34 mouse cellular contexts compared by ENCODE assay signal in genomic region chr2:86530991-86531390, GRCm38 (mm10). TPM values are rescaled to one million over a fixed set of nuclear protein-coding genes. Genes with fewer than 3 reads are reported as not detected.
DNase-seq lines count a peak whose midpoint lies in the region; ATAC-seq and TF ChIP-seq lines count a peak whose summit lies in the region.
"Had no signal": no experiment of that assay in that cellular context is flagged by ENCODE, and none has a peak within 500 bp of the region (broad histone marks: within the 10 kb centered on the region; RNA-seq: fewer than 3 reads in every experiment).

No protein-coding gene starts in this region.

- DNase-seq in hindbrain, postnatal 0 days (ENCODE audit: low spot score): peak; percentile 5
- DNase-seq in right cerebral cortex, postnatal 14 days: peak; percentile 4
- no peak for DNase-seq in right cerebral cortex, postnatal 36 days (ENCODE audit: low spot score in 2 of 2)
- DNase-seq in layer of hippocampus, adult 9-11 months: peak; percentile 59
- no peak for DNase-seq in spleen, postnatal 10 days (ENCODE audit: low spot score in 2 of 2)
- DNase-seq: B cell, adult 2 months; cerebellum, adult 18-20 months; gastrocnemius, postnatal 14 days; heart, adult 11 months; kidney, adult 9 months; kidney, postnatal 10 days; lung, adult 2 months; lung, postnatal 14 days; midbrain, embryonic 14.5 days; thymus, postnatal 4 days had no signal

- TF ChIP-seq CTCF in hindbrain, postnatal 0 days (IDR thresholded peaks at IDR 0.05; ENCODE audit: low read depth): no peak

- H3K4me3 ChIP-seq in hindbrain, postnatal 0 days (ENCODE audit: low read length): no peak overlapping the region
- H3K4me3 ChIP-seq in hindbrain, embryonic 16.5 days (ENCODE audit: low read length): no peak overlapping the region
- no peak overlapping the region for H3K4me3 ChIP-seq in midbrain, embryonic 16.5 days (ENCODE audit: low read depth, low read length)
- H3K4me3 ChIP-seq: embryonic facial prominence, embryonic 10.5 days; embryonic facial prominence, embryonic 15.5 days; forebrain, embryonic 13.5 days; heart, embryonic 10.5 days; heart, embryonic 15.5 days; limb, embryonic 10.5 days; limb, embryonic 15.5 days; neural tube, embryonic 12.5 days had no signal

- no peak overlapping the region for H3K4me2 ChIP-seq in hindbrain, postnatal 0 days (ENCODE audit: low read depth, low read length)
- no peak overlapping the region for H3K4me2 ChIP-seq in hindbrain, embryonic 16.5 days (ENCODE audit: low read length)
- no peak overlapping the region for H3K4me2 ChIP-seq in midbrain, embryonic 16.5 days (ENCODE audit: low read length)
- H3K4me2 ChIP-seq: embryonic facial prominence, embryonic 15.5 days; forebrain, embryonic 13.5 days; heart, embryonic 15.5 days; limb, embryonic 15.5 days; neural tube, embryonic 12.5 days had no signal

- no peaks in the 10 kb centered on the region for H3K4me1 ChIP-seq in hindbrain, postnatal 0 days (ENCODE audit: insufficient read depth, low read length)
- no peaks in the 10 kb centered on the region for H3K4me1 ChIP-seq in hindbrain, embryonic 16.5 days (ENCODE audit: control insufficient read depth, insufficient read depth, low read depth, low read length)
- no peaks in the 10 kb centered on the region for H3K4me1 ChIP-seq in midbrain, embryonic 16.5 days (ENCODE audit: control insufficient read depth, insufficient read depth, low read length)
- H3K4me1 ChIP-seq: embryonic facial prominence, embryonic 10.5 days; embryonic facial prominence, embryonic 15.5 days; forebrain, embryonic 13.5 days; heart, embryonic 10.5 days; heart, embryonic 15.5 days; limb, embryonic 10.5 days; limb, embryonic 15.5 days; neural tube, embryonic 12.5 days had no signal

- no peaks in the 10 kb centered on the region for H3K27me3 ChIP-seq in hindbrain, postnatal 0 days (ENCODE audit: insufficient read depth, low read length)
- no peaks in the 10 kb centered on the region for H3K27me3 ChIP-seq in hindbrain, embryonic 16.5 days (replicated peaks; ENCODE audit: control insufficient read depth, insufficient read depth, low read length)
- H3K27me3 ChIP-seq in midbrain, embryonic 16.5 days (ENCODE audit: control insufficient read depth, insufficient read depth, low read depth, low read length): no peaks in the 10 kb centered on the region
- H3K27me3 ChIP-seq: embryonic facial prominence, embryonic 15.5 days; forebrain, embryonic 13.5 days; heart, embryonic 15.5 days; limb, embryonic 15.5 days; neural tube, embryonic 12.5 days had no signal

- 67% methylated on average over 1 of the region's 1 CpGs for WGBS in hindbrain, postnatal 0 days
- WGBS in hindbrain, embryonic 16.5 days: 74% methylated on average over 1 of the region's 1 CpGs
- WGBS in midbrain, embryonic 16.5 days: 62% methylated on average over 1 of the region's 1 CpGs

- no peaks in the 10 kb centered on the region for H3K9me3 ChIP-seq in hindbrain, postnatal 0 days (ENCODE audit: low read length)
- no peaks in the 10 kb centered on the region for H3K9me3 ChIP-seq in hindbrain, embryonic 16.5 days (ENCODE audit: control insufficient read depth, low read length)
- no peaks in the 10 kb centered on the region for H3K9me3 ChIP-seq in midbrain, embryonic 16.5 days (replicated peaks; ENCODE audit: control insufficient read depth, low read length, poor library complexity, severe bottlenecking)
- H3K9me3 ChIP-seq: embryonic facial prominence, embryonic 10.5 days; embryonic facial prominence, embryonic 15.5 days; forebrain, embryonic 13.5 days; heart, embryonic 10.5 days; heart, embryonic 15.5 days; limb, embryonic 10.5 days; limb, embryonic 15.5 days; neural tube, embryonic 12.5 days had no signal

- no peak for ATAC-seq in hindbrain, postnatal 0 days
- no peak for ATAC-seq in hindbrain, embryonic 16.5 days
- ATAC-seq in midbrain, embryonic 16.5 days: no peak
- ATAC-seq: forebrain, embryonic 13.5 days; intestine, postnatal 0 days had no signal

- H3K36me3 ChIP-seq in hindbrain, postnatal 0 days (ENCODE audit: insufficient read depth, low read length): no peaks in the 10 kb centered on the region
- no peaks in the 10 kb centered on the region for H3K36me3 ChIP-seq in hindbrain, embryonic 16.5 days (ENCODE audit: control insufficient read depth, insufficient read depth, low read length)
- no peaks in the 10 kb centered on the region for H3K36me3 ChIP-seq in midbrain, embryonic 16.5 days (ENCODE audit: control insufficient read depth, insufficient read depth, low read length)
- H3K36me3 ChIP-seq: embryonic facial prominence, embryonic 10.5 days; embryonic facial prominence, embryonic 15.5 days; heart, embryonic 10.5 days; heart, embryonic 15.5 days; limb, embryonic 10.5 days; limb, embryonic 15.5 days; neural tube, embryonic 12.5 days had no signal

- H3K27ac ChIP-seq in hindbrain, postnatal 0 days: no peak overlapping the region
- H3K27ac ChIP-seq in hindbrain, embryonic 16.5 days (ENCODE audit: low read depth, low read length): no peak overlapping the region
- H3K27ac ChIP-seq in midbrain, embryonic 16.5 days (ENCODE audit: low read length): no peak overlapping the region
- H3K27ac ChIP-seq: embryonic facial prominence, embryonic 10.5 days; embryonic facial prominence, embryonic 15.5 days; forebrain, embryonic 13.5 days; heart, embryonic 10.5 days; heart, embryonic 15.5 days; limb, embryonic 10.5 days; limb, embryonic 15.5 days; liver, embryonic 14.5 days; neural tube, embryonic 12.5 days had no signal

- H3K9ac ChIP-seq in hindbrain, postnatal 0 days (replicated peaks; ENCODE audit: low read length): no peak overlapping the region
- no peak overlapping the region for H3K9ac ChIP-seq in hindbrain, embryonic 16.5 days (ENCODE audit: low read depth, low read length)
- H3K9ac ChIP-seq in midbrain, embryonic 16.5 days (ENCODE audit: low read depth, low read length): no peak overlapping the region
- H3K9ac ChIP-seq: embryonic facial prominence, embryonic 15.5 days; forebrain, embryonic 13.5 days; heart, embryonic 15.5 days; limb, embryonic 15.5 days; liver, embryonic 14.5 days; neural tube, embryonic 12.5 days had no signal

RNA-seq across cellular contexts. Expression of gene Olfr1079, which starts 11.3 kb away (rescaled TPM):
- not detected in 2 replicates for total RNA-seq in hindbrain, postnatal 0 days (2014; rRNA removed)
- not detected in 2 replicates for polyA plus RNA-seq in hindbrain, postnatal 0 days (2015; fragmentation: Nextera tagmentation; extraction: Ambion mirVana)
- not detected in 2 replicates for polyA plus RNA-seq in hindbrain, embryonic 16.5 days (2015; fragmentation: Nextera tagmentation; extraction: Ambion mirVana)
- polyA plus RNA-seq in midbrain, embryonic 16.5 days (2015; fragmentation: Nextera tagmentation; extraction: Ambion mirVana): 0.10 TPM in 1 of 2 replicates, not detected in the other
- total RNA-seq: adrenal gland, adult 18-20 months; gastrocnemius, postnatal 14 days; heart, postnatal 25 days had no signal
- polyA plus RNA-seq: embryonic facial prominence, embryonic 10.5 days; forebrain, embryonic 13.5 days; heart, embryonic 10.5 days; heart, embryonic 15.5 days; hindbrain, embryonic 11.5 days; intestine, postnatal 0 days; large intestine, adult 2 months; limb, embryonic 10.5 days; limb, embryonic 15.5 days; liver, embryonic 14.5 days; lung, adult 2 months; midbrain, embryonic 14.5 days; neural tube, embryonic 12.5 days; stomach, embryonic 14.5 days; testis, adult 2 months; thymus, postnatal 0 days had no signal

RNA-seq across cellular contexts. Expression of gene Olfr1076, which starts 22.7 kb away (rescaled TPM):
- total RNA-seq in hindbrain, postnatal 0 days (2014; rRNA removed): not detected in 2 replicates
- not detected in 2 replicates for polyA plus RNA-seq in hindbrain, postnatal 0 days (2015; fragmentation: Nextera tagmentation; extraction: Ambion mirVana)
- polyA plus RNA-seq in hindbrain, embryonic 16.5 days (2015; fragmentation: Nextera tagmentation; extraction: Ambion mirVana): not detected in 2 replicates
- polyA plus RNA-seq in midbrain, embryonic 16.5 days (2015; fragmentation: Nextera tagmentation; extraction: Ambion mirVana): not detected in 2 replicates
- total RNA-seq: adrenal gland, adult 18-20 months; gastrocnemius, postnatal 14 days; heart, postnatal 25 days had no signal
- polyA plus RNA-seq: embryonic facial prominence, embryonic 10.5 days; embryonic facial prominence, embryonic 15.5 days; forebrain, embryonic 13.5 days; heart, embryonic 10.5 days; heart, embryonic 15.5 days; hindbrain, embryonic 11.5 days; intestine, postnatal 0 days; large intestine, adult 2 months; limb, embryonic 10.5 days; limb, embryonic 15.5 days; liver, embryonic 14.5 days; lung, adult 2 months; midbrain, embryonic 14.5 days; neural tube, embryonic 12.5 days; stomach, embryonic 14.5 days; testis, adult 2 months; thymus, postnatal 0 days had no signal

RNA-seq across cellular contexts. Expression of gene Olfr1080, which starts 27.0 kb away (rescaled TPM):
- not detected in 2 replicates for total RNA-seq in hindbrain, postnatal 0 days (2014; rRNA removed)
- polyA plus RNA-seq in hindbrain, postnatal 0 days (2015; fragmentation: Nextera tagmentation; extraction: Ambion mirVana): not detected in 2 replicates
- polyA plus RNA-seq in hindbrain, embryonic 16.5 days (2015; fragmentation: Nextera tagmentation; extraction: Ambion mirVana): not detected in 2 replicates
- polyA plus RNA-seq in midbrain, embryonic 16.5 days (2015; fragmentation: Nextera tagmentation; extraction: Ambion mirVana): not detected in 2 replicates
- total RNA-seq: adrenal gland, adult 18-20 months; gastrocnemius, postnatal 14 days; heart, postnatal 25 days had no signal
- polyA plus RNA-seq: embryonic facial prominence, embryonic 10.5 days; embryonic facial prominence, embryonic 15.5 days; forebrain, embryonic 13.5 days; heart, embryonic 10.5 days; heart, embryonic 15.5 days; hindbrain, embryonic 11.5 days; intestine, postnatal 0 days; large intestine, adult 2 months; limb, embryonic 10.5 days; limb, embryonic 15.5 days; liver, embryonic 14.5 days; lung, adult 2 months; midbrain, embryonic 14.5 days; neural tube, embryonic 12.5 days; stomach, embryonic 14.5 days; testis, adult 2 months; thymus, postnatal 0 days had no signal

RNA-seq across cellular contexts. Expression of gene Olfr228, which starts 43.8 kb away (rescaled TPM):
- total RNA-seq in hindbrain, postnatal 0 days (2014; rRNA removed): not detected in 2 replicates
- polyA plus RNA-seq in hindbrain, postnatal 0 days (2015; fragmentation: Nextera tagmentation; extraction: Ambion mirVana): not detected in 2 replicates
- not detected in 2 replicates for polyA plus RNA-seq in hindbrain, embryonic 16.5 days (2015; fragmentation: Nextera tagmentation; extraction: Ambion mirVana)
- polyA plus RNA-seq in midbrain, embryonic 16.5 days (2015; fragmentation: Nextera tagmentation; extraction: Ambion mirVana): not detected in 2 replicates
- total RNA-seq: adrenal gland, adult 18-20 months; gastrocnemius, postnatal 14 days; heart, postnatal 25 days had no signal
- polyA plus RNA-seq: embryonic facial prominence, embryonic 10.5 days; forebrain, embryonic 13.5 days; heart, embryonic 10.5 days; heart, embryonic 15.5 days; hindbrain, embryonic 11.5 days; intestine, postnatal 0 days; large intestine, adult 2 months; limb, embryonic 10.5 days; limb, embryonic 15.5 days; liver, embryonic 14.5 days; lung, adult 2 months; midbrain, embryonic 14.5 days; neural tube, embryonic 12.5 days; stomach, embryonic 14.5 days; testis, adult 2 months; thymus, postnatal 0 days had no signal

Comparison
In these comparisons a context has a peak if more than half of its experiments do, and no peak if none do; other contexts are left out.
1. DNase-seq: peak in hindbrain, postnatal 0 days (single experiment), right cerebral cortex, postnatal 14 days (single experiment) and layer of hippocampus, adult 9-11 months (single experiment); none in right cerebral cortex, postnatal 36 days (0 of 2) and spleen, postnatal 10 days (0 of 2).